8 mouse cellular contexts compared by ENCODE assay signal in genomic region chr10:128743791-128744191, GRCm38 (mm10). TPM values are rescaled to one million over a fixed set of nuclear protein-coding genes. Genes with fewer than 3 reads are reported as not detected.
DNase-seq lines count a peak whose midpoint lies in the region; ATAC-seq and TF ChIP-seq lines count a peak whose summit lies in the region.

No protein-coding gene starts in this region.

- peak overlapping the region; percentile 88 for H3K4me2 ChIP-seq in heart, embryonic 15.5 days
- H3K4me2 ChIP-seq in lung, postnatal 0 days (replicated peaks; ENCODE audit: low read depth, low read length): peak overlapping the region; percentile 90

- ATAC-seq in heart, embryonic 15.5 days (replicated peaks; ENCODE audit: insufficient number of reproducible peaks, insufficient read depth, low FRiP score, low read depth): peak; percentile 61
- ATAC-seq in lung, postnatal 0 days: peak; percentile 58

- peak; percentile 3; the same call in 1 of the 2 replicates for TF ChIP-seq CTCF in lung, postnatal 0 days (IDR thresholded peaks at IDR 0.05)

- H3K9ac ChIP-seq in heart, embryonic 15.5 days: peak overlapping the region; percentile 68
- peak overlapping the region; percentile 67 for H3K9ac ChIP-seq in lung, postnatal 0 days (replicated peaks; ENCODE audit: low read depth)

- peaks cover 36% of the 10 kb centered on the region for H3K4me1 ChIP-seq in forebrain, embryonic 10.5 days
- peaks cover 25% of the 10 kb centered on the region for H3K4me1 ChIP-seq in heart, embryonic 15.5 days (replicated peaks)
- H3K4me1 ChIP-seq in lung, postnatal 0 days (ENCODE audit: insufficient read depth, low read depth, low read length): peaks cover 18% of the 10 kb centered on the region; the same call in 1 of the 2 replicates

- peak overlapping the region; percentile 78 for H3K27ac ChIP-seq in forebrain, embryonic 10.5 days
- H3K27ac ChIP-seq in heart, embryonic 15.5 days: peak overlapping the region; percentile 73
- H3K27ac ChIP-seq in lung, postnatal 0 days (ENCODE audit: low read length): peak overlapping the region; percentile 93

- H3K9me3 ChIP-seq in forebrain, embryonic 10.5 days: no peaks in the 10 kb centered on the region
- H3K9me3 ChIP-seq in heart, embryonic 15.5 days (replicated peaks): no peaks in the 10 kb centered on the region
- no peaks in the 10 kb centered on the region for H3K9me3 ChIP-seq in lung, postnatal 0 days (ENCODE audit: low read length)

- H3K36me3 ChIP-seq in forebrain, embryonic 10.5 days (replicated peaks): no peaks in the 10 kb centered on the region
- no peaks in the 10 kb centered on the region for H3K36me3 ChIP-seq in heart, embryonic 15.5 days
- H3K36me3 ChIP-seq in lung, postnatal 0 days (ENCODE audit: insufficient read depth, low read length): no peaks in the 10 kb centered on the region

- TF ChIP-seq EP300 in lung, postnatal 0 days (IDR thresholded peaks at IDR 0.05): no peak

- WGBS in forebrain, embryonic 10.5 days: under 1% methylated on average over 37 of the region's 37 CpGs
- WGBS in heart, embryonic 15.5 days: under 1% methylated on average over 37 of the region's 37 CpGs
- WGBS in lung, postnatal 0 days: 3% methylated on average over 29 of the region's 37 CpGs

- peak; percentile 61 for DNase-seq in CD4-positive helper T cell, adult 2 months (ENCODE audit: low read depth, low spot score)
- peak; percentile 69 to 77 for DNase-seq in adrenal gland, postnatal 36 days
- peak; percentile 60 for DNase-seq in forebrain, embryonic 10.5 days (ENCODE audit: extremely low spot score, low spot score)
- peak; percentile 75 for DNase-seq in kidney, postnatal 14 days
- peak; percentile 81 for DNase-seq in lung, postnatal 0 days (ENCODE audit: low spot score)
- DNase-seq in ovary, postnatal 36 days (ENCODE audit: low spot score): peak; percentile 59
- peak; percentile 77 for DNase-seq in thymus, postnatal 4 days

- peaks cover 63% of the 10 kb centered on the region for H3K27me3 ChIP-seq in forebrain, embryonic 10.5 days (ENCODE audit: poor library complexity, severe bottlenecking)
- no peaks in the 10 kb centered on the region for H3K27me3 ChIP-seq in heart, embryonic 15.5 days
- no peaks in the 10 kb centered on the region for H3K27me3 ChIP-seq in lung, postnatal 0 days (replicated peaks; ENCODE audit: insufficient read depth, low read length)

- H3K4me3 ChIP-seq in forebrain, embryonic 10.5 days: peak overlapping the region; percentile 72
- peak overlapping the region; percentile 66 for H3K4me3 ChIP-seq in heart, embryonic 15.5 days
- peak overlapping the region; percentile 70 for H3K4me3 ChIP-seq in lung, postnatal 0 days (ENCODE audit: low read depth, low read length)

RNA-seq across cellular contexts. Expression of gene Dgka, which starts 0.9 kb away (rescaled TPM):
- total RNA-seq in adrenal gland, postnatal 36 days (2021): 10 to 100 TPM; 16.2 to 20.2 TPM
- polyA plus RNA-seq in forebrain, embryonic 10.5 days (2016; fragmentation: Nextera tagmentation; extraction: Ambion mirVana): 3.5 and 3.6 TPM in 2 replicates
- 5.4 and 10.1 TPM in 2 replicates for polyA plus RNA-seq in heart, embryonic 15.5 days (2015; fragmentation: Nextera tagmentation; extraction: Ambion mirVana)
- polyA plus RNA-seq in lung, postnatal 0 days (2015; fragmentation: Nextera tagmentation; extraction: Ambion mirVana): 16.8 and 17.9 TPM in 2 replicates

RNA-seq across cellular contexts. Expression of gene Pym1, which starts 3.9 kb away (rescaled TPM):
- total RNA-seq in adrenal gland, postnatal 36 days (2021): 10 to 100 TPM; 20.8 to 21.9 TPM
- 57.1 and 63.8 TPM in 2 replicates for polyA plus RNA-seq in forebrain, embryonic 10.5 days (2016; fragmentation: Nextera tagmentation; extraction: Ambion mirVana)
- 15.4 and 23.2 TPM in 2 replicates for polyA plus RNA-seq in heart, embryonic 15.5 days (2015; fragmentation: Nextera tagmentation; extraction: Ambion mirVana)
- 23.4 and 24.9 TPM in 2 replicates for polyA plus RNA-seq in lung, postnatal 0 days (2015; fragmentation: Nextera tagmentation; extraction: Ambion mirVana)

RNA-seq across cellular contexts. Expression of gene Cdk2, which starts 39.0 kb away (rescaled TPM):
- total RNA-seq in adrenal gland, postnatal 36 days (2021): 10 to 100 TPM; 17.4 to 19.7 TPM
- polyA plus RNA-seq in forebrain, embryonic 10.5 days (2016; fragmentation: Nextera tagmentation; extraction: Ambion mirVana): 119 and 120 TPM in 2 replicates
- 85.9 and 90.4 TPM in 2 replicates for polyA plus RNA-seq in heart, embryonic 15.5 days (2015; fragmentation: Nextera tagmentation; extraction: Ambion mirVana)
- polyA plus RNA-seq in lung, postnatal 0 days (2015; fragmentation: Nextera tagmentation; extraction: Ambion mirVana): 33.9 and 34.7 TPM in 2 replicates

RNA-seq across cellular contexts. Expression of gene Pmel, which starts 39.8 kb away (rescaled TPM):
- 1 to 10 TPM in 1 of 2 experiments, under 1 TPM in 1; 0.82 to 1.4 TPM for total RNA-seq in adrenal gland, postnatal 36 days (2021)
- 7.2 and 24.4 TPM in 2 replicates for polyA plus RNA-seq in forebrain, embryonic 10.5 days (2016; fragmentation: Nextera tagmentation; extraction: Ambion mirVana)
- 2.5 and 2.7 TPM in 2 replicates for polyA plus RNA-seq in heart, embryonic 15.5 days (2015; fragmentation: Nextera tagmentation; extraction: Ambion mirVana)
- 1.0 and 1.4 TPM in 2 replicates for polyA plus RNA-seq in lung, postnatal 0 days (2015; fragmentation: Nextera tagmentation; extraction: Ambion mirVana)

RNA-seq across cellular contexts. Expression of gene Mmp19, which starts 46.9 kb away (rescaled TPM):
- 10 to 100 TPM; 39.7 to 57.0 TPM for total RNA-seq in adrenal gland, postnatal 36 days (2021)
- 0.24 and 0.44 TPM in 2 replicates for polyA plus RNA-seq in forebrain, embryonic 10.5 days (2016; fragmentation: Nextera tagmentation; extraction: Ambion mirVana)
- polyA plus RNA-seq in heart, embryonic 15.5 days (2015; fragmentation: Nextera tagmentation; extraction: Ambion mirVana): 1.6 and 2.5 TPM in 2 replicates
- 8.2 and 9.8 TPM in 2 replicates for polyA plus RNA-seq in lung, postnatal 0 days (2015; fragmentation: Nextera tagmentation; extraction: Ambion mirVana)

Comparison
In these comparisons a context has a peak if more than half of its experiments do, and no peak if none do; other contexts are left out.
1. Peak in every context shown above with its lines: DNase-seq, ATAC-seq, H3K4me3 ChIP-seq and H3K27ac ChIP-seq.